Mouse (Mus musculus) forebrain, embryonic 16.5 days (tissue): Measurements from ENCODE around the gene Olfr1057. TPM values are rescaled to one million over a fixed set of nuclear protein-coding genes. Genes with fewer than 3 reads are reported as not detected.

ENCODE experiments used
- polyA plus RNA-seq: library from polyadenylated mRNA; unstranded; fragments of >200 nt; fragmentation: Nextera tagmentation; extraction: Ambion mirVana; gene quantifications from 2 replicates; pipeline ENCODE4 v1.2.1, GENCODE M21; 2015

The Olfr1057 gene
- polyA plus RNA-seq, 1 experiment from 2014 or later = not detected

Other genes with a start within 250 kb of the Olfr1057 start
- gene Olfr1039, start 242.5 kb downstream of the Olfr1057 start, polyA plus RNA-seq = not detected in 2 replicates
- gene Olfr1040, start 231.7 kb downstream of the Olfr1057 start, polyA plus RNA-seq = not detected in 2 replicates
- gene Olfr1042, start 216.6 kb downstream of the Olfr1057 start, polyA plus RNA-seq = not detected in 2 replicates
- gene Olfr1043, start 210.9 kb downstream of the Olfr1057 start, polyA plus RNA-seq = not detected in 2 replicates
- gene Olfr1044, start 200.6 kb downstream of the Olfr1057 start, polyA plus RNA-seq = not detected in 2 replicates
- gene Olfr52, start 192.7 kb downstream of the Olfr1057 start, polyA plus RNA-seq = not detected in 2 replicates
- not detected in 2 replicates for gene Olfr1045, start 175.4 kb downstream of the Olfr1057 start, polyA plus RNA-seq
- not detected in 2 replicates for gene Olfr1046, start 159.1 kb downstream of the Olfr1057 start, polyA plus RNA-seq
- not detected in 2 replicates for gene Olfr1047, start 147.0 kb downstream of the Olfr1057 start, polyA plus RNA-seq
- not detected in 2 replicates for gene Olfr1048, start 138.1 kb downstream of the Olfr1057 start, polyA plus RNA-seq
- gene Olfr1049, start 120.1 kb downstream of the Olfr1057 start, polyA plus RNA-seq = not detected in 2 replicates
- gene Olfr1051, start 99.3 kb downstream of the Olfr1057 start, polyA plus RNA-seq = not detected in 2 replicates
- gene Olfr1052, start 85.9 kb downstream of the Olfr1057 start, polyA plus RNA-seq = not detected in 2 replicates
- gene Olfr1053, start 63.1 kb downstream of the Olfr1057 start, polyA plus RNA-seq = not detected in 2 replicates
- not detected in 2 replicates for gene Olfr1054, start 43.0 kb downstream of the Olfr1057 start, polyA plus RNA-seq
- not detected in 2 replicates for gene Olfr1055, start 28.1 kb downstream of the Olfr1057 start, polyA plus RNA-seq
- not detected in 2 replicates for gene Olfr1056, start 15.9 kb downstream of the Olfr1057 start, polyA plus RNA-seq
- not detected in 2 replicates for gene Olfr1058, start 10.2 kb upstream of the Olfr1057 start, polyA plus RNA-seq
- not detected in 2 replicates for gene Olfr1061, start 35.7 kb upstream of the Olfr1057 start, polyA plus RNA-seq
- gene Olfr1062, start 48.4 kb upstream of the Olfr1057 start, polyA plus RNA-seq = not detected in 2 replicates
- not detected in 2 replicates for gene Olfr1065, start 72.2 kb upstream of the Olfr1057 start, polyA plus RNA-seq
- not detected in 2 replicates for gene Olfr1066, start 77.9 kb upstream of the Olfr1057 start, polyA plus RNA-seq
- gene Olfr228, start 109.0 kb upstream of the Olfr1057 start, polyA plus RNA-seq = not detected in 2 replicates
- gene Olfr1076, start 130.1 kb upstream of the Olfr1057 start, polyA plus RNA-seq = not detected in 2 replicates
- gene Olfr1079, start 164.1 kb upstream of the Olfr1057 start, polyA plus RNA-seq = not detected in 2 replicates
- not detected in 2 replicates for gene Olfr1080, start 179.8 kb upstream of the Olfr1057 start, polyA plus RNA-seq
- gene Olfr1082, start 220.6 kb upstream of the Olfr1057 start, polyA plus RNA-seq = not detected in 2 replicates